Mouse (Mus musculus): ENCODE data around the gene Rassf1.

Gene Rassf1

DNA sequence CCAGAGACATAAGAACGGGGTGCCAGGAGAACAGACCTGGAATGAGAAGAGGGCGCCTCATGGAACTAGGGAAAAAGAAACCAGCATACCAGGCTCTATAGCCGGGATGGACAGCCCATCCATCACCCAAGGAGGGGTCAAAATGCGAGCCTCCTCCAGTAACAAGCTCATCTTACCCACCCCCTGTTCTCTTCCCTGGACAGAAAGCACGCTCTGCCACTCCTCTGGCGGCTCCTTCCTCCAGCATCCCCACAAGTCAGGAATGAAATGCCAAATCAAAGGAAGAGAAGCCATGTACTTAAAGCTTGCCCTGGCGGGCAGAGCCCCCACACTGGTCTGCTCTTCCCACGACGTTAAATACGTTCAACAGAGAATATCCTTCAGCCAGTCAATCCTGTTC lies 10.3 kb upstream of the Rassf1 start:
- no peak for DNase-seq (ENCODE audit: low spot score in 2 of 2)

DNA sequence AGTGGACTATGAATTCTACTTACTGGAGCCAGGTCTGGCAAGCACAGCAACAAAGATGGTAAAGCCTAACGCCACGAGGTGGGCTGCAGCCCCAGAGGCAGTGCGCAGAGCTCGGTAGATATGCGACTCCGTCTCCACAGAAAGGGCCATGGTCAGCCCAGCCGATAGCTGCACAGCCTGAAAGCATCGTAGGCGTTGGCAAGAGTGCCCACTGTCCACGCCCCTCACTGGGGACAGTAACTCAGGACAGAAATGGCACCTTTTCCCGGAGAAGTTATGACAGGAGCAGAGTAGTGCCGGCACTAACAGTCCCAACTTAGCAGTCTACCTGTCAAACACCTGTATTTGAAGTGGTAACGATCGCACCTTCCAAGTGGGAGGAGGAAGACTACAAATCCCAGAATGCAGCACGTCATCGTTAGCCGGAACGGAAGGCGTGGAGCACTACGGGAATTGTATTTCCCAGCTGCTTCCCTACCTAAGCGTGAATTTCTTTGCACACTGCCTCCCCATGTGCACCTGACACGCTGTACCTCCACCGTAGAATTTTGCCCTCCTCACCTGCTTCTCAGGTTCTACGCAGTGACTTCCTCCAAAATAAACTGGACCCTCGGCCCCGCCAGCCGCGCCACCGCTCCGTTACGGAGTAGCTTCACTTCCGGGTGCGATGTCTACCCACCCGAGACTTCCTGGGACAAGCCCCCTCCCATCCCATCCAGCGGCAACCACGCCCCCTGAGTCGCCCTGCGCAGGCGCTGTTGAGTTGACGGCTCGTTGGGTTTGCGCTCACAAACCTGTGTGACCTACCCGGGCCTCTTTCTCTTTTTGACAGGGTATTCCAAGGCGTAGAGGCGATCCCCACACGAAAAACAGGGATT lies 9.6 kb upstream of the Rassf1 start, which contains the start of the genes Cyb561d2 and Nprl2:
Gene Cyb561d2, minus strand, starts transcription at position 720 of the 878 bp plus-strand sequence.
Gene Nprl2, plus strand, starts transcription at position 753 of the 878 bp plus-strand sequence.
- peak; percentile 87 to 91 for DNase-seq (ENCODE audit: low spot score in 2 of 2)

DNA sequence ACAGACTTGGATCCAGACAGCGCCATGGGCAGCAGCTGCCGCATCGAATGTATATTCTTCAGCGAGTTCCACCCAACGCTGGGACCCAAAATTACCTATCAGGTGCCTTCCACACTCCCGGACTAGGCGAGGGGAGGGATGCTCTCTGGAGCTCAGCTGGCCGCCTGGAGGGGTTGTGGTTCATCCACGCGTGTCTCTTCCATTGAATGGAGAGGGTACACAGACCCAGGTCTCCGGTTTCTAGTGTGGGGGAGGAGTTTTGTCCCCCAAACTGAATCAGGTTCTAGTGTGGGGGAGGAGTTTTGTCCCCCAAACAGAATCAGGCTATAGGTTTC lies 9.0 kb upstream of the Rassf1 start:
- DNase-seq (ENCODE audit: low spot score in 2 of 2), result no peak

DNA sequence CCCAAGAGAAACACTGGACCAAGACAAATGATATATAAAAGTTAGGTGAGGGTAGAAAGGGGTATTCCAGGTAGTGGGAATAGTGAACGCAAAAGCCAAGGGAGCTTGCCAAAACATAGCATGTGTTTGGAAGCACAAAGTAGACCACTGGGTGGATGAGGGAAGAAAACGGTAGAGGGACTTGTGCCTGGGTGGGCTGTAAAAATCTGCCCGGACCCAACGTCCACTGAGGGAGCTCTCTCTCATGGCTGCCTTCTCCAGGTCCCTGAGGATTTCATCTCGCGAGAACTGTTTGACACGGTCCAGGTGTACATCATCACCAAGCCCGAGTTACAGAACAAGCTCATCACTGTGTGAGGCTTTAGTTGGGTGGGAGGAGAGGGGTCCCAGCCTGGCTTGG lies 8.6 kb upstream of the Rassf1 start:
- DNase-seq (ENCODE audit: low spot score in 2 of 2), result no peak

DNA sequence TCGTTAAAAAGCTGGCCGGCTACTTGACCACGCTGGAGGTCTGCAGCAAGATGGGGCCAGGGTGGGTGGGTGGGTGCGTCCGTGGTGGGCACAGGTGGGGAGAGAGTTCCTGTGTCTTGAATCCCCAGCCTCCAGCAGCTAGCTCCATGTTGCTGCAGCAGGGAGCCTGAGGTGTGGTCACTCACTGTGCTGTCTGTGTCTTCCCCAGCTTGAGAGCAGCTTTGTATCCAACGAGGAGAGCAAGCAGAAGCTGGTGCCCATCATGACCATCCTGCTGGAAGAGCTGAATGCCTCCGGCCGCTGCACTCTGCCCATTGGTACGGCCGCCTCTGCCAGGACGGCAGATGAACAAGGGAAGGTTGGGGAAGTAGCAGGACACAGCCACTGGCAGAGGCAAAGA lies 8.1 kb upstream of the Rassf1 start:
- no peak for DNase-seq (ENCODE audit: low spot score in 2 of 2)

DNA sequence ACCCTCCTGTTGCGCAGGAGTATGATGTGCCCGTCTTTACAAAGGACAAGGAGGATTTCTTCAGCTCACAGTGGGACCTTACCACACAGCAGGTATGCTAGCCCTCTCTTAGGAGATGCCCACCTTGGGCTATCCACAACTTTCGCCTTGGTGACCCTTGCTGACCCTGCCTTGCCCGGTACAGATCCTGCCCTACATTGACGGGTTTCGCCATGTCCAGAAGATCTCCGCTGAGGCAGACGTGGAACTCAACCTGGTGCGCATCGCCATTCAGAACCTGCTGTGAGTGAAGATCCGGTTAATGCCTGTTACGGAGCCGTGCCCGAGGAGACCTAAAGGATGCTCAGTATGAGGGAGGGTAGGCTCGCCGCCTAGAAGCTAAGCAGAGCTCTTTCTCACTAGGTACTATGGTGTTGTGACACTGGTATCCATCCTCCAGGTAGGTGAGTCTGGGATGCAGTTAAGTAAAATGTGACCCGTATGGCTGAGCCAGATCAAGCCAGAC lies 7.1 kb upstream of the Rassf1 start:
- no peak for DNase-seq (ENCODE audit: low spot score in 2 of 2)

DNA sequence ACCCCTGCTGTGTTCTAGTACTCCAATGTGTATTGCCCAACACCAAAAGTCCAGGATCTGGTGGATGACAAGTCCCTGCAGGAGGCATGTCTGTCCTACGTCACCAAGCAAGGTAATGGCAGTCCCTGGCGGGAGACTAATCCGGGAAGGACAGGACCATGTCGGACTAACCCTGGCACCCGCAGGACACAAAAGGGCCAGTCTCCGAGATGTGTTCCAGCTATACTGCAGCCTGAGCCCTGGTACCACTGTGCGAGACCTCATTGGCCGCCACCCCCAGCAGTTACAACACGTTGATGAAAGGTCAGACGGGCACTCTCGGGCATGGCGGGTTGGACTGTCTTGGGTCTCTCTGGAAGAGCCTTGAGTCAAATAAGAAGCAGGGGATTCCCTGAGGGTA lies 6.6 kb upstream of the Rassf1 start:
- DNase-seq (ENCODE audit: low spot score in 2 of 2), result no peak

DNA sequence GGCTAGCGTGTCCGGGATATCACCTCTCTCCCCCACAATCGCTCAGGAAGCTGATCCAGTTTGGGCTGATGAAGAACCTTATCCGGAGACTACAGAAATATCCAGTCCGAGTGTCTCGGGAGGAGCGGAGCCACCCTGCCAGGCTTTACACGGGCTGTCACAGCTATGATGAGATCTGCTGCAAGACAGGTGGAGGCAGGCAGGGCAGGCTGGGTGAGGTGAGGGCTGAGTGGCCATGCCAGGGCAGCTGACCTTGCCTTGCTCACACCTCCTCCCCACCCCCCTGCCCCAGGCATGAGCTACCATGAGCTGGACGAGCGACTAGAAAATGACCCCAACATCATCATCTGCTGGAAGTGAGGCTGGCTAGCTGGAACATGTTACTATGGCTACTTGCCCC lies 6.2 kb upstream of the Rassf1 start:
- no peak for DNase-seq (ENCODE audit: low spot score in 2 of 2)

DNA sequence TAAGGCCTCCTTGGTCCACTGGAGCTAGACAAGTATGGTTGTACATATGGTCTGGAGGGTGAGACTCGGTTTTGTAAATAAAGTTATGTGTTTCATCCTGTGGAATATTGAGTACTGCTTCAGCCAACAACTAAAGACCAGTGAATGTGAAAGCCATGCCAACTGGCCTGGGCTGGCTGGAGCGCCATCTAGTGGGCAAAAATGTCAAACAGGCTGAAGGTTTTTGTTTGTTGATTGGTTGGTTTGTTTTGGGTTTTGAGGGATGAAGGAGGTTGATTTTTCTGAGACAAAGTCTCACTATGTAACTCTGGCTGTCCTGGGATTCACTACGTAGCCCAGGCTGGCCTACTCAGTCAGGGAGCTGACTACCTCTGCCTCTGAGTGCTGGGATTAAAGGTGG lies 5.8 kb upstream of the Rassf1 start:
- peak; percentile 52 to 61 for DNase-seq (ENCODE audit: low spot score in 2 of 2)

DNA sequence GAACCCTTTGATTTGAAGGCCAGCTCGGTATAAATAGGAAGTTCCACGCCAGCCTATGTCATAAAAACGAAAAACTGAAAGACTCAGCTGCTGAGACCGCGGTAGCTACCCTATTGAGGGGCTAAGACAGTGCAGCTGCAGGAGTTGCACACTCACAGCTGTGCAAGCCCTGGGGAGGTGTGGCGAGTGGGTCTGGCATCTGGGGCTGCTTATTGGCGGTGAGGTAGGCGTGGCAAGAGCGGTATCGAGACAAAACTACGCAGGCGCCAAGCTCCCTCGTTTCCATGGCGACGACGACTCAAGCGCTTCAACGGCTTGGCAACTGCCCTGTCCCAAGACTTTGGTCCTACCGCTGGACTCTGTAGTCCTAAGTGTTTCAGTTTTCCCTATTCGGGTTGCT lies 4.3 kb upstream of the Rassf1 start, which contains the start of gene Zmynd10:
Gene Zmynd10, plus strand, starts transcription at position 273 of the 400 bp plus-strand sequence.
- peak; percentile 70 to 75 for DNase-seq (ENCODE audit: low spot score in 2 of 2)

DNA sequence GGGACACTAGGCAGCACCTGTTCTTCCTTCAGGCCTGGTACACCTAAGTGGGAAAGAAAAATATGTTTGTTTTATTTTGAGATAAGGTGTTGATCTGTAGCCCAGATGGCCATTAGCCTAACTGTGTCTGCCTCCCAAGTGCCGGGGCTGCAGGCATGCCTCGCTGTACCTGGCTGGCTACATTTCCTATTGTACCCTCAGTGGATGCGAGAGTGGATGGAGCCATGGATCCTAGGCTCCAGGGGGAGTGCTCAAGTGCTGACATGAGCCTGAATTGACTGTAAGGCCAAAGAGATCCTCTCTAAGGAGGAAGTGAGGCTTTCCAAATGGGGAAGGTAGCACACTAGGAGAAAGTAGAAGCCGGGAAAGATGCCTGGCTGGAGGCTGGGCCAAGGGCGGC lies 3.4 kb upstream of the Rassf1 start:
- no peak for DNase-seq (ENCODE audit: low spot score in 2 of 2)

DNA sequence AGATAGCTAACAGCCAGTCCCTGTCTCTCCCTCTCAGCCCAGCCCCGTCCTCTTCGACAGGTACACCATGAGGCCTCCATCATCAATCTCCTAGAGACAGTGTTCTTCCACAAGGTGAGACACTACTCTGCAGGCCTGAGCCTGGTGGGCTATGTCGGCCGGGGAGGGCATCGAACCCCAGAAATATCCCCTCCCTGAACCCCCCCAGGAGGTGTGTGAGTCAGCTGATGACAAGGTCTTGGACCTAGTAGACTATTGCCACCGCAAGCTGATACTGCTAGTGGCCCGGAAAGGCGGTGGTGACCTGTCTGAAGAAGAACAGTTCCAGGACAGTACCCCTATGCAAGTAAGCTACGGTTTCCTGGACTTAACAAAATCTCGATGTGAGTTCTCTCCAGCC lies 2.5 kb upstream of the Rassf1 start:
- DNase-seq (ENCODE audit: low spot score in 2 of 2), result no peak

DNA sequence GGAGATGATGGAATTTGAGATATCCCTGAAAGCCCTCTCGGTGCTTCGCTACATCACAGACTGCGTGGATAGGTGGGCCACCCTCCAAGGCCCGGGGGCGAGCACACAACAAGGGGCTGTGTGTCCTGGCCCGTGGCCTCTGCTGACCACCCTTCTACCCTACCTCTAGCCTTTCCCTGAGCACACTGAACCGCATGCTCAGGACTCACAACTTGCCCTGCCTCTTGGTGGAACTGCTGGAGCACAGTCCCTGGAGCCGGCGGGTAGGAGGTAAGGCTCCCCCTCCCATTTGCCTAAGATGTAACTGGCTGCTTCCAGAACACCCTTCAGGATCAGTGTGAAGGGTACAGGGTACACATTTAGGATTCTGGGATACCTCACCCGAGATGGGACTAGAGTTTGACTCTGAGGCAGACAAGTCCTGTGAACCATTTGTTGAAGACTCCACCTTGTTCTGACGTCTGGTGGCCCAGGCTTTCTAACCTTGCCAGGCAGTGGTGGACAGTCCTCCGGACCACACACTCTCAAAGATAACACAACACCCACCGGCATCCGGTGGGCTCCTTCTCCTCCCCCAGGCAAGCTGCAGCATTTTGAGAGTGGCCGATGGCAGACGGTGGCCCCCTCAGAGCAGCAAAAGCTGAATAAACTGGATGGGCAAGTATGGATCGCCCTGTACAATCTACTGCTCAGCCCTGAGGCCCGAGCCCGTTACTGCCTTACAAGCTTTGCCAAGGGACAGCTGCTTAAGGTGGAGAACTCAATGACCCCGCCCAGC lies 1.9 kb upstream of the Rassf1 start:
- DNase-seq (ENCODE audit: low spot score in 2 of 2), result no peak

DNA sequence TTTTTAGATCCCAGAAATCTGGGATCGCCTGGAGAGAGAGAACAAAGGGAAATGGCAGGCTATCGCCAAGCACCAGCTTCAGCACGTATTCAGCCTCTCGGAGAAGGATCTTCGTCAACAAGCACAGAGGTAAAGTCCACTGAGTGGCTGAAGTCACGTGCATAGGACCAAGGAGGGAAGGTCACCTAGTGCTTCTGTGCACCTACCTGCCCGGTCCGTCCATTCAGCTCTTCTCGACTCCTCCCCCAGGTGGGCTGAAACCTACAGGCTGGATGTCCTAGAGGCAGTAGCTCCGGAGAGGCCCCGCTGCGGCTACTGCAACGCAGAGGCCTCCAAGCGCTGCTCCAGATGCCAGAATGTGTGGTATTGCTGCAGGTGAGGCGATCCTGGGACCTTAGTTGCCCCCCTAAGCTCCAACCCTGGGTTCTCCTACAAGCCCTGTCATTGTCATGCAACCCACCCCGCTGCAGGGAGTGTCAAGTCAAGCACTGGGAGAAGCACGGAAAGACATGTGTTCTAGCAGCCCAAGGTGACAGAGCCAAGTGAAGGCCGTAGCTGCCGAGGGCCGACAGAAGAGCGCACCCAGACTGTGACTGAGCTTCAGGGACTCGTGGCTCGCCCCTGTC lies 751 bp upstream of the Rassf1 start:
- DNase-seq (ENCODE audit: low spot score in 2 of 2), result no peak

DNA sequence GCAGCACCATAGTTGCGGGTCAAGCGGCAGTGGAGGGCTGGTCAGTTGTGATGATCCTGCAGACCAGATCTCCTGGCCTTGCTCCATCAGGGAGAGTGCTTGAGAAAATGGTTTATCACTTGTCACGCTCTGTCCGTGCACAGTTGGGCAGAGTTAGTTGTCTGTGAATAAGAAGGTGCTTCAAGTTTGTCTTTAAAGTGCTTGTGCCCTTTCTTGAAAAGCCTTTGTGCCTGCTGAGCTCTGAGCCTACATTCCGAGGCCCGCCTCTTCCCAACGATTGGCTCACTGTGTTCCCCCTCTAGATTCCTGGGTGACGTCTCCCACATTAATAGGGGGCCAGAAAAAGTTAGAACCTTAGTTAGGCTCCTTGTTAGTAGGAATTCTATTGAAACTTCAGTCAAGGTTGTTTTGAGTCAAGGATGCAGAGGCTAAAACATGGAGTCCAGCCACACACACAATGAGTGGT lies 568 bp downstream of the Rassf1 start:
- no peak for DNase-seq (ENCODE audit: low spot score in 2 of 2)

DNA sequence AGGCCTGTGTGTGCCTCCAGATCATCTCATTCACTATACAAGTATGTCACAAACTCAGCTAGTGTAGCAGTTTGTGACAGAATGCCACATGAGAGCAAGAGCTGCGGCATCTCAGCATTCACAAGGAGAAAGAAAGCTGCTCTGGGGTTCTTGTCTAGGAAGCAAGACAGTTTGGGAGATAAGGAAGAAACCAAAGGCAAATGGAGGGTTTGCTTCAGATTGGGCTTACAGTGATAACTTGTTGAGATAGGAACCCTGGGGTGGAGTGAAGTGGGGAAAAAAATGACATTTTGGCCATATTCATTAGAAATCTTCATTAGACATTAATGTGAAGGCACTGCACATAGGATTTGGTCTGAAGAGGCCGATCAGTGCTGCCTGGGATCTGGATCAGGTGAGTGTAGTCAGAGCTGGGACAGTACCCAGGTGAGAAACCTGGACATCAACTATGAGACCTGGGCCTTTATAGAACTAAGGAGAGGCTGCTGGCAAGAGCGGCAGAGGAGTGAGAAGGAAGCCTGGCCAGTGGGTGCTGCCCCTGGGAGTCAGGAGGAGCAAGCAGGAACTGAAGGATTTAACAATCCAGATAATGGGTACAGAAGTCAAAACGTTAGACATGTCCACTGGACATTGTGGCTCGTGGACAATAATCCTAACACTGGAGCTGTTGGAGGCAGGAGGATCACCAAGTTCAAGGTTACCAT lies 1.5 kb downstream of the Rassf1 start:
- no peak for DNase-seq (ENCODE audit: low spot score in 2 of 2)

DNA sequence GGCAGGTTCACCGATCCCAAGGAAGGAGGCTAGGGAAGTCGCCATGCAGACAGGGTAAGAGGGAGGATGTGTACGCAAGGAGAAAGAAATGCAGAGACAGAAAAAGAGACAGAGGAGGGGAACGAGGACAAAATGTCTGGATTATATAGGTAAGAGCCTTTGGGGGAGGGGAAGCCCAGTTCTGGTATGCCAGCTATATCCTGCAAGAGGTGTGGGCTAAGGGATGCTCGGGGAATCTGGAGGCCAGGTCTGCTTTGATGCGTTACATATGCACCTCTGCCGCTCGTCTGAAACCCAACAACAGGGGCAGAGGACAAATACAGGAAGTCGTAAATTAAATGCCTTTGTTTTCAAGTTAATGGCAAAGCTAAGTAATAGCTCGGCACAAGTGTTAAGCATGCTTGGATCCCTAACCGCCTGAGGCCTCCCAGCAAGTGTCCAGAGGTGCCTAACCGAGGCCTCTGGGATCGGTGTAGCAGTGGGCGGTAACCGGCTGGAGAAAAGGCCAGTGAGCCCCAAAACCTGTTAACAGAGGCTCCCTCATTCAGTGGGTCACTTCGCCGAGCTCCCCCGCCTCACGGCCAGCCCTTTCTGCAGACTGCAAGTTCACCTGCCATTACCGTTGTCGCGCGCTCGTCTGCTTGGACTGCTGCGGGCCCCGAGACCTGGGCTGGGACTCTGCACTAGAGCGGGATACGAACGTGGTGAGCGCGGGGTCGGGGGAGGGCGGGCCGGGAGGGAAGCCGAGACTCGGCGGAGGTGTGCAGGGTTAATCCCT lies 2.4 kb downstream of the Rassf1 start:
- no peak for DNase-seq (ENCODE audit: low spot score in 2 of 2)

DNA sequence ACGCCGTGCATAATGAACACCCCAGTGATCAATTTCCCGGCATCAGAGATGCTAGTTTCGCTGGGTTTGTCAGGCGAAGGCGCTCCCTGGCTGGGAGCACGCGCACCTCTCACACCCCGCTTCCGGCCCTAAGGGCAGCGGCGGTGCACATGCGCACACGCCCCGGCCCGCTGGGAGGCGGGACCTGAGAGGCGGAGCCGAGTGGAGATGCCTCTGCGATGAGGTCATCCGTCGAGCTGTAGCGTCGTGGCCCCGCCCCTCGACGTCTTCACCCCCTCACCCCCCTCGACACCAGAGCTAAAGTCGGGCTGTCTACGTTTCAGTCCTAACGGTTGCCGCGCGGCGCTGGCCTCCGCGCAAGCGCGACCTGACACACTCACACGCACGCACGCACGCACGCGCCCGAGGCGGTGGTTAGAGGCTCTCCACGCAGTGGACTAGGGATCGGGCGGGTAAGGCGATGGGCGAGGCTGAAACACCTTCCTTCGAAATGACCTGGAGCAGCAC lies 3.0 kb downstream of the Rassf1 start:
- DNase-seq (ENCODE audit: low spot score in 2 of 2), result peak; percentile 83 to 91

DNA sequence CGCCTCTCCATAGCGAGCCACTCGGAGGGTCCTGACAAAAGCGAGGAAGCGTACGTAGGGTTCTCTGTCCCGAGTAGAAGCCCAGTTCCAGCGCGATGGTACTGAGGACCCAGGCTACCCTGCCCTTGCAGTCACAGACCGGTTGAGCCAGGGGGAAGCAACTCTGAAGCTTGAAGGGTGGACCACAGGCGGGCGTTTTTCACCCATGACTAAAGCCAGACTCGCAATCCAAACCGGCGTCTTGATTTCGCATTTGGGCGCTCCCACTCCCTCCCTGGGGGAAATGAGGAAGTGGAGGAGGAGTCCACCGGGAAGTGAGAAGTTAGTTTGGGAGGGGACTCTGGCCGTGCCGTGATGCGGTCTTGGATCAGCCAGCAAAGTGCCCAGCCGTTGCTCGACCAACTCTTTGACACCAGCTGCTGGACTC lies 3.7 kb downstream of the Rassf1 start:
- DNase-seq (ENCODE audit: low spot score in 2 of 2), result no peak

DNA sequence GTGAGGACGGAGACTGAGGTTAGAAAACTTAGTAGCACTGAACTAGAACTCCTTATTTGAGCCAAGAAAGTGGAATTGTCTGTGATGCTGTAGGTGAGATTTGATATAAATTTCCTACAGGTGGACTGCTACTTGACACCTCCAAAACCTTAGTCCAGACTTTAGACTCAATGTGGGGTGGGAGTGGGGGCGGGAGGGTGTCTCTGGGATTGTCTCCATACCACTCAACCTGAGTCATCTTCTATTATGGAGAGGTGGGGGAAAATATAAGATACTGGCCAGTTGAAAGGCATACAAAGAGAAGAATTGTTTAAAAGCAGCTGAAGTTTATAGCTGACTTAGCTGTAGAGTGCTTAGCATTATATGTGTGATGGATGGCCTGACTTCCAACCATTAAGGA lies 4.3 kb downstream of the Rassf1 start:
- DNase-seq (ENCODE audit: low spot score in 2 of 2), result no peak

DNA sequence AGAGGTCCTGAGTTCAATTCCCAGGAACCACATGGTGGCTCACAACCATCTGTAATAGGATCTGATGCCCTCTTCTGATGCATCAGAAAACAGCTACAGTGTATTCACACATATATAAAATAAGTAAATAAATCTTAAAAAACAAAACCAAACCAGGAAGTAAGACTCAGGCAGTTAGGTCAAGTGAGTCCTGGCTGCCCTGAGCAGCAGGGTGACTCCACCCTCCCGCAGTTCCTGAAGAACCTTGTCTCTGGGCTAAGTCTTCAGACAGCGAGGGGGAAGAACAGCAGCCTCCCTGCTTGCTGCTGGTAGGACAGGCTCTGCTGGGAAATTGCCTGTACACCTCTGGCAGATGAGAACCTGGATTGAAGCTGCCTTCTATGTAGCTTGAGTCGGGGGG lies 5.0 kb downstream of the Rassf1 start:
- DNase-seq (ENCODE audit: low spot score in 2 of 2), result no peak

All from frontal cortex, postnatal 25 days (tissue).